Mouse (Mus musculus) heart, adult 9 months (tissue): Measurements from ENCODE around the gene Gpd1.
"Not testable (repeated sequence)": the region's sequence is repeated elsewhere in the genome, so short reads cannot be mapped to it uniquely, and the experiment has no call there.

Source experiments
- DNase-seq, 2 experiments: peaks; one replicate each; pipeline ENCODE4 v3.0.0; 2022; ENCODE audit warnings: low spot score in 2 of 2

Gene Gpd1

DNA sequence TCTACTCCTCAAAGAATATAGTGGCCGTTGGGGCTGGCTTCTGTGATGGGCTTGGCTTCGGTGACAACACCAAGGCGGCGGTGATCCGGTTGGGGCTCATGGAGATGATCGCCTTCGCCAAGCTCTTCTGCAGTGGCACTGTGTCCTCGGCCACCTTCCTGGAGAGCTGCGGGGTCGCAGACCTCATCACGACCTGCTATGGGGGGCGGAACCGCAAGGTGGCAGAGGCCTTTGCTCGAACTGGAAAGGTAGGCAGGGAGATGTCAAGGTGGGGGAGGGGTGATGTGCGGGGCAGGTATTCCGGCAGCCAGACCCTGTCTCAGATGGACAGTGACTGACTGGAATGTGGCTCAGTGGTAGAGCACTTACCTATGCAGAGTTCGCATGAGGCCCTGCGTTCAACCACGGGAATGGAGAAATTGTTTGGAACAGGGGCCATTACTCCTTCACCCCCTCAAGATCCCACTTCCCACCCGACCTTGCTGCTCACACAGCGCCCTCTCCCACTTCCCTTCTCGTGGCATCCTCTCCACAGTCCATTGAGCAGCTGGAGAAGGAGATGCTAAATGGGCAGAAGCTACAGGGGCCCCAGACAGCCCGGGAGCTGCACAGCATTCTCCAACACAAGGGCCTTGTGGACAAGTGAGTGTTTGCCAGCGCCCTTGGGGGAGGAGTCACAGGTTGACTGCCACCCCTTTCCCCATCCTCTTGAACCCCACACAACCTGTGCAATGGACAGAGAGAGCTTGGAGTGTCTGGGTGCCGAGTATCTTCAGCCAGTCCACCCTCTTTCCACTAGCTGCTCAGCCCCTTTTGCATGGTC lies 4.8 kb downstream of the Gpd1 start:
- DNase-seq: no peak

GRCm38 (mm10) chr15:99723120-99723514 lies 5.8 kb downstream of the Gpd1 start:
- DNase-seq: no peak

DNA sequence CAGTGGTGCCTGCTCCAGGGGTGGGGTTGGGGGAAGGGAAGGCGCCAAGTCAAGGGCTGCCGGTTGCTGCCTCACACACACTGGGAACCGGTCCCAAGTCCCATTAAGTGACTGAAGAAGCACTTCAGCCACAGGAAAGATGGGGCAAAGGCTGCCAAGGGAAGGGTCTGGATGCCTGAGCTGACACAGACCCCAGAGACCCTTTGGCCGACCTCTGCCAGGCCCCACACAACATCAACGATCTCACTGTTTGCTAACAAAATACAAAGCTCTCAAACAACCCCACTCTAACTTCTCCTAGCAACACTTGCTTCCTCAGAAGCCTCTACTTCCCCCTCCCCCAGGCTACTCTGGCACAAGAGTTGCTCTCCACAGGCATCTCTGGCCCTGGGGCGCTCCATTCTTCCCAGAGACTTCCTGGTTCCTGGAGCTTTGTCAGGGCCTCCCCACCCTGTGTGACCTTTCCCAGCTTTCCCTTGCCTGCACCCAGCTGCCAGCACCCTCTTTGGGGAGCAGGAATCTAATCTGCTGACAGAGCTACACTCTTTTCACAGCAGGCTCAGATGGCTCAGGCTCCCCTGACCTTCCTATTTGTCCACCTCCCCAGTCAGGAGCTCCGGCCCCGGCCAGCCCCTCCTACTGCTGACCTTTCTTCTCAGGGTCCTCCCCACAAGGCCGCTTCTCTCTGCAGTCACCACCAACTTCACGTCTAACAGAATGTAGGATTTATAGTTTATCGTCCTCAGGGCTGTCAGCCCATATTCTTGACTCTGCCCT lies 6.4 kb downstream of the Gpd1 start:
- peak; percentile 86 to 87 for DNase-seq

GRCm38 (mm10) chr15:99724292-99725021 lies 7.1 kb downstream of the Gpd1 start:
- DNase-seq: peak; percentile 77 to 86

DNA sequence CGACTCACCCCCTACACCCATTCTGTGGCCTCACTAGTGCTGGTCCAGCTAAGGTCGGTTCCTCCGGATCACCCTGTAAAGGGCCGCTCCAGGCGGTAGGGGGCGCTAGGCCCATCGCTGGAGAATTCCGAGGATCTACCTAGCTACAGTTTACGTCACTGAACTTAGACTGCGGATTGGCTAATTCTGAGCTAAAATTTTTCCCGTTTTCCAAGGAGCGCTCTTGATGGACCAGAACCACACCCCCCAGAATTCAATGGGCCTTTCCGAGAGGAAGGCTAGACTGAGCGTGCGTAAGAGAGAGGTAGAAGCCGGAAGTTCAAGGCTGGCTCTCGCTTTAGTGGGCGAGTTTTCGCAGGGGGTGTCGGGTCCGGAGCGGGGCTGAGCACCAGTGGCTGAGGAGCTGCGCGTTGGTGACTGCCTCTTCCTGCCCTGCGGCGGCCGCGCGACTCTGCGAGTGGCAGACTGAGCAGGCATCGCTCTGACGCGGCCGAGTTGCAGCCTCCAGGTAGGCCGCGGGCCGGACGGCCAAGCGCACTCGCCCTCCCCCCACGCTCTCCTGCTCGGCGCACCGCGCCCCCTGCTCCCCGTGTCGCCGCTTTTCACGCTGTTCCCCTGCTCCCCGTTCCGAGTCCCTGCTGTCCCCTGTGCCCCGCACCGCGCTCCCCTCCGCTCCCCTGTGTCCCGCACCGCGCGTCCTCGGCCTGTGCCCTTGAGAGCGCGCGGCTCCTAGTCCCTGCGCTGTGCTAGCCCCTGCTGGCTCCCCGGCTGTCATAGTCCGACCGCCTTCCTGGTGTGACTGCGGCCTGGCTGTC lies 8.2 kb downstream of the Gpd1 start, which contains the start of gene Cox14:
Gene Cox14, plus strand, starts transcription at position 278 of the 815 bp plus-strand sequence.
- DNase-seq: peak; percentile 98

- no peak for DNase-seq
These were observed 9.2 kb downstream of the Gpd1 start for GRCm38 (mm10) chr15:99726549-99726948.

- DNase-seq: not testable (repeated sequence)
These were observed 9.7 kb downstream of the Gpd1 start for GRCm38 (mm10) chr15:99727039-99727438.

DNA sequence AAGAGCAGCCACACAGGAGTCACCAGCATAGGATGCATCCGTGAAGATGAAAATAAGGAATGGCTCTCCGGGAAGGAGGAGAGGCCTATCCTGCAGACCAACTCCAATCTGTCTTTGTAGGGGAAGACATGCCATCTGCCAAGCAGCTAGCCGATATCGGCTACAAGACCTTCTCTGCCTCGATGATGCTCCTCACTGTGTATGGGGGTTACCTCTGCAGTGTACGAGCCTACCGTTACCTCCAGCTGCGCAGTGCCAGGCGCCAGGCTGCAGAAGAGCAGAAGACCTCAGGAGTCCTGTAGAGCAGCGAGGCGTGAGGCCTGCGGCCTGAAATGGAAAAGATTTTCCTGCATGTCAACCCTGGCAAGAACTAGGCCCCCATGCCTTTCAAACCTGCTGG lies 10.2 kb downstream of the Gpd1 start:
- DNase-seq: no peak

GRCm38 (mm10) chr15:99728211-99728610 lies 10.9 kb downstream of the Gpd1 start:
- DNase-seq: no peak

DNA sequence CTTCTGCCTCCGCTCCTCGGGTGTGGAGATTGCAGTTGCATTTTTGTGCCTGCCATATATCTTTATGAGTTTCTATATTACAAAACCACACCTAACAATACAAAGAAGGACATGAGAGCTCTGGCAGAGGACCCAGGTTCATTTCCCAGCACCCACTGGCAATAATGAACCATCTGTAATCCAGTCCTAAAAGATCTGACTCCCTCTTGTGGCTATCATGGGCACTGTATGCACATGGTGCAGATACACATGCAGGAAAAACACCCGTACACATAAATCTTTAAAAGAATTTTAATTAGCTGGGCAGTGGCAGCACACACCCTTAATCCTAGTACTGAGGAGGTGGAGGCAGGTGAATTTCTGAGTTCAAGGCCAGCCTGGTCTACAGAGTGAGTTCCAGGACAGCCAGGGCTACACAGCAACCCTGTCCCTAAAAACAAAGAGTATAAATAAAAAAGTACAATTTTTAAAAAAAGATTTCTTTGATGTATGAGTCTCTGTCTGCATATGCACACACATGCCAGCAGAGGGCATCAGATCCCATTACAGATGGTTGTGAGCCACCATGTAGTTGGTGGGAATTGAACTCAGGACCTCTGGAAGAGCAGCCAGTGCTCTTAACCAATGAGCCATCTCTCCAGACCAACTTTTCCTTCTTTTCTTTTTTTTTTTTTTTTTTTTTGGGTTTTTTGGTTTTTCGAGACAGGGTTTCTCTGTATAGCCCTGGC lies 11.9 kb downstream of the Gpd1 start:
- DNase-seq: no peak

DNA sequence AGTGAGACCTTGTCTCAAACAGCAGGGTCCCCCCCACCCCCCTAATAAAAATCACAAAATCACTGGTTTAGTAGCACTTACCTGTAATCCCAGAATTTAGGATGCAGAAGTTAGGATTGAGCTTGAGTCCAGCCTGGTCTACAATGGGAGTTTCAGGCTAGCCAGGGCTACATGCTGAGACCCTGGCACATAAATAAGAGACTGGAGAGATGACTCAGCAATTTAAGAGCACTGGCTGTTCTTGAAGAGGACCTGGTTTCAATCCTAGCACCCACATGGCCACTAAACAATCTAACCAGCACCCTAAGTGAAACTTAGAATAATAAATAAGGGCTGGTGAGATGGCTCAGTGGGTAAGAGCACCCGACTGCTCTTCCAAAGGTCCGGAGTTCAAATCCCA lies 13.9 kb downstream of the Gpd1 start:
- DNase-seq: no peak

DNA sequence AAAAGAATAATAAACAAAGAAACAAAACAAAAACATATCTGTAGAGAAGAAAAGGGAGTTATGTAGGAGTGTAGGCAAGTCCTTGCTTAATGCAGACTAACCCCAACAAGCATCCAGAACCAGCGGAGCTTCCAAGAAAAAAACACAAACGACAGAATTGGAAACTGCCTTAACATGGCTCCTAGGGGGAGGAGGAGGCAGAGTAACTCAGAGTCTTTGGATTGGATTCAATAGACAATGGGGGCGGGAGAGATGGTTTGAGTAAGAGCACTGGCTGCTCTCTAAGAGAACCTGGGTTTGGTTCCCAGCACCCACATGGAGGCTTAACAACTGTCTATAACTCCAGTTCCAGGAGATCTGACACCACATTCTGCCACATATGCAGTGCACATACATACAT lies 14.4 kb downstream of the Gpd1 start:
- no peak for DNase-seq

DNA sequence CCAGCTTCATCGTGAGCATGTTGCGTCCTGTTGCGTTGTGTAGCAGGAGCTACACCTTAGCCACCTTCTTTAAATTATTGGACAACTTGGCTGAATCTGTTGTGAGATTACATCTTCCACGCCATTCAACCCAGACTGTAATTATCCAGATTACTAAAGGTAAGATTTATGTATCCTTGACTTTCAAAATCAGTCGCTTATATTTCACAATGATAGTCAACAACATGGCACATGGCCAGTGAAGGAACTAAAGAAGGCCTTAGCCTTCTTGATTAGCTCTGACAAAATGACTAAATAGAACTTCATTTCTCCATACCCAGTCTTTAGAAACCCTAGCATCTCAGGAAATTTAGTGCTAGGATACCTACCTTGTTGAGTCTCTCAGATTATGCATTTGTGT lies 15.9 kb downstream of the Gpd1 start:
- no peak for DNase-seq

DNA sequence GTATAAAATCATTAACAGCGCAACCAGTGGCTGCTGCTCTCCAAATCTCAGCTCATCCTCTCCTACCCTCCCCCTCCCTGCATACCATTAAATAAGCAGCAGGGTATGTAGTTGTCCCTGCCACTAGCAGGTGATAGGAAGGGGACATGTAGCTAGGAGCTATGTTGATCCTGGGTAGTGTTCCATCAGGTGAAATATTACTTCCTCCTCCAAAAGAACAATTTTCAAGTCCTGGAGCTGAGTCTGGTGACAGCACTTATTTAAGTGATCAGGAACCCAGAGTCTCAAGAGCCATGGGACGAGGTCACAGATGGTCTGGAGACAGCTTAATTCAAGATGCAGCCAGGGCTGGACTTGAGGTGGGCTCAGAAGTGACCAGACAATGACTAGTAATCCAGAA lies 18.3 kb downstream of the Gpd1 start:
- DNase-seq: peak; percentile 100

DNA sequence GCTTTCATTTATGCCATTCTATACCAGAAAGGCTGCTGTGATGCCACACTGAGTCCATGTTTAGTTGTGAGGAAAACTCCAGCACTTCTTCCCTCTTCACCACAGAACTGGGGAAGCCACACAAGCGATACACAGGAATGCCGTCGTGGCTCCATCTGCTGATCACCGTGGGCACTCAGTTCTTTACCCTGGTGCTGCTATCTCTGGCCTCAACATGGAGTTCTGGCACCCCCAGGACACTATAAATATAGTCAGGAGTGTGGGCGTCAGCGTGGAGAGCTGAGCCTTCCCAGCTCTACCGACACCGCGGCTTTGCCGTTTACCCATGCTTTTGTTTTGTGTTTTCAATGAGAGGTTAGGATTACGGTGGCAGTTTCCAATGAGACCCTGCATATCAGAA lies 19.4 kb downstream of the Gpd1 start:
- no peak for DNase-seq

DNA sequence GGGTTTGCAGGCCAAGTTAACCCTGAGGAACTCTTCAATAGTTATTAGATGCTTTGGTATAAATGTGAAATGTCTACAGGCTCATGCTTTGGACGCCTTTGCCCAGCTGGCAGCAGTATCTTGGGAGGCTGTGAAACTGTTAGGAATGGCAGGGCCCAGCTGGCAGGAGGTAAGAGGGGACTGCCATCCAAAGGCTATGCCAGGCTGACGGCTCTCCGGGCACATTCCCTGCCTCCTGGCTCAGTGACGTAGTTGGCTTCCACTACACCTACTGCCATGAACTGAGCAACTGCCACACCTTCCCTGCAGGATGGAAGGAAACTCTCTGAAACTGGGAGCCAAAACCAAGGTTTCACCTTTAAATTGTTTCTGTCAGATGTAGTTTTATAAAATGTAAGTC lies 22.9 kb downstream of the Gpd1 start:
- DNase-seq: peak in 1 of 2 experiments; percentile 6

DNA sequence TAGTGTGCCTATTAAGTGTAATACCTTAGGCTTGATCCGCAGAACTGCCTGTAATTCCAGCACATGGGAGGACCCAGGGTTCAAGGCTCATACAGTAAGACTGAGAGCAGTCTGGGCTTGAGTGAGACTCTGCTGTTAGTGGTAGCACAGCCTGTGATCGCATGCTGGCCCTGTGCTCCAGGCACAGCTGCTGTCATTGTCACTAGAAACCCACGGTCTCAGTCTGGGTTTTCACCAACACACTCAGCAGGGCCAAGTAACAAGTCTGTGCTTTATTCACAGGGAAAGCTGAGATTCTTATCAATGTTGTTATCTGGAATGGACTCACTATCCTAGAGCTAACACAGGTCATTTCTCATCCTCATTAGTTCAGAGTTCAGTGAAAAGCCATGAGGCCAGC lies 36.9 kb downstream of the Gpd1 start:
- no peak for DNase-seq

DNA sequence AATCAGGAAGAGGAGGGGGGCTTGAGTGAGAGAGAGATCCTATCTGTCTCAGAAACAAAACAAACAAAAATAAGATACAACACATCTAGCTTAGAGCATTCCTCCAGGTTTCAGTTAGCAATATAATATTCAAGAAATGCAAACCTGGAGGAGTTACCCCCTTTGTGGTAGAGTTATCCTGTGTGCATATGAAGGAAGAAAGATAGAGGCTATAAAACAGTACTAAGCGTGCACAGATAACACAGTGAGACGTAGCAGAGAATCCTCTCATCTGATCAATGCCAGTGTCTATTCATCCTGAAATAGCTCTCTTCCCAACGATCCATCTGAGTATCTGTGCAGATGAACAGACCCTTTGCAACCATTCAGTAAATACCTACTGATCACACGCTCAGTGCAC lies 50.2 kb downstream of the Gpd1 start:
- no peak for DNase-seq

GRCm38 (mm10) chr15:99768761-99769160 lies 51.4 kb downstream of the Gpd1 start:
- DNase-seq: no peak

GRCm38 (mm10) chr15:99771004-99771500 lies 53.7 kb downstream of the Gpd1 start:
- DNase-seq: no peak
